14 mouse cellular contexts compared by ENCODE assay signal in genomic region chr11:116042372-116043138, GRCm38 (mm10).
"Had no signal": no experiment of that assay in that cellular context is flagged by ENCODE, and none has a peak within 500 bp of the region (broad histone marks: within the 10 kb centered on the region; RNA-seq: fewer than 3 reads in every experiment).

No protein-coding gene starts in this region.

- DNase-seq: kidney, adult 8-10 months; kidney, postnatal 14 days; lung, embryonic 14.5 days; midbrain, embryonic 14.5 days; retina, postnatal 1 day; right cerebral cortex, postnatal 4 days; spleen, adult 18-20 months; thymus, adult 18-20 months; thymus, postnatal 36 days had no signal

- H3K4me2 ChIP-seq: limb, embryonic 15.5 days; liver, embryonic 15.5 days; lung, embryonic 14.5 days; neural tube, embryonic 12.5 days had no signal

- H3K9me3 ChIP-seq: limb, embryonic 15.5 days; liver, embryonic 15.5 days; midbrain, embryonic 10.5 days; neural tube, embryonic 12.5 days had no signal

- H3K9ac ChIP-seq: limb, embryonic 15.5 days; liver, embryonic 15.5 days; lung, embryonic 14.5 days; neural tube, embryonic 12.5 days had no signal

- H3K27me3 ChIP-seq: limb, embryonic 15.5 days; liver, embryonic 15.5 days; neural tube, embryonic 12.5 days had no signal

- H3K4me3 ChIP-seq: left cerebral cortex, adult 2 months; limb, embryonic 15.5 days; liver, embryonic 15.5 days; midbrain, embryonic 10.5 days; neural tube, embryonic 12.5 days had no signal

- H3K27ac ChIP-seq: left cerebral cortex, adult 2 months; limb, embryonic 15.5 days; liver, embryonic 15.5 days; midbrain, embryonic 10.5 days; neural tube, embryonic 12.5 days had no signal

- H3K4me1 ChIP-seq: limb, embryonic 15.5 days; midbrain, embryonic 10.5 days; neural tube, embryonic 12.5 days had no signal
